Mouse (Mus musculus): ENCODE measurements around the gene Nxpe2. TPM values are rescaled to one million over a fixed set of nuclear protein-coding genes. Genes with fewer than 3 reads are reported as not detected.
A peak's percentile ranks its signal among the peaks of the same experiment; 100 is the strongest.

Nxpe2 gene
- polyA plus RNA-seq, 1 experiment, result 1.3 TPM

DNA sequence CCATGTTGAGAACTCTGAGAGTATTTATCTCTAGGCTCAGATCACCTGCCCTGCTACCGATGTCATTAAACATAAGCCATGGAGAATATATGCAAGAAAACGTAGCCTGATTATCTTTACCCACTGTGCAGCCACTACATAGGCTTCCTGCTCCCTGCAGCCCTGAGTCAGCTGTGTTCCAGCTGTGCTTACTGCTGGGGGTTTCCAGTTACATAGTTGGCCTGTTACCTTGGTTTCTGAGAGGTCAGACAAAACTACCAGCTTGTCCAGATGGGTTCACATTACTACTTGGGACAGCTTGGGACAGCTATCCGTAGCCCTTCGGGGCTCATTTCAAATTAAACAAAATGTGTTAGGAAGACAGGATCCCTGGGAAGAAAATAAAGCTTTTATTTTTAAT lies 868 bp upstream of the Nxpe2 start:
- no peaks in the 10 kb centered on the region for H3K9me3 ChIP-seq
- H3K4me1 ChIP-seq, result peaks cover 83% of the 10 kb centered on the region

DNA sequence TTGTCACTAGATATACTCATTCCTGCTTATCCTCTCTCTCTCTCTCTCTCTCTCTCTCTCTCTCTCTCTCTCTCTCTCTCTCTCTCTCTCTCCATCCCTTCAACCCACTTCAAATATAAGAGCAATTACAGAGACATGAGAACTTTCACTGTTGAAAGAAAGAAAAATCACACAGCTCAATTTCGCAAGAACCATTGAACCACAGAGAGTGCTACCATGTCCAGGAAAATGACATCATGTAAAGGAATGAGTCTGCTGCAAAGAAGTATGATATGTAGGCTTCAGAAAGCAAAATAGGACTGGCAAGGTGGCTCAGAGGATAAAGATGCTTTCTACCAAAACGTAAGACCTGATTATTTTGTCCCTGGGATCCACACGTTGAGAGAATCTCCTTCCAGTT lies 7.4 kb downstream of the Nxpe2 start:
- H3K4me1 ChIP-seq, result peaks cover 23% of the 10 kb centered on the region
- TF ChIP-seq GATA1 (IDR thresholded peaks at IDR 0.05; ENCODE audit: borderline replicate concordance, low read length) (no peak), FLI1 (IDR thresholded peaks at IDR 0.05; ENCODE audit: low read length) (no peak)
- peaks cover 10% of the 10 kb centered on the region for H3K36me3 ChIP-seq (replicated peaks; ENCODE audit: low read length)
- H3K9me3 ChIP-seq, result no peaks in the 10 kb centered on the region
- no peak overlapping the region for H3K4me3 ChIP-seq (replicated peaks)
- H3K27me3 ChIP-seq (replicated peaks), result no peaks in the 10 kb centered on the region

More for the DNA sequence above, 868 bp upstream of the Nxpe2 start:
- 0 out of 3 replicates have a peak, but pooled peaks have one; percentile 14 for TF ChIP-seq GATA1 (IDR thresholded peaks at IDR 0.05; ENCODE audit: borderline replicate concordance, low read length)
- TF ChIP-seq FLI1 (IDR thresholded peaks at IDR 0.05; ENCODE audit: low read length), result no peak
- peak overlapping the region; percentile 56 for H3K4me3 ChIP-seq (replicated peaks)
- peaks cover 17% of the 10 kb centered on the region for H3K36me3 ChIP-seq (replicated peaks; ENCODE audit: low read length)
- no peaks in the 10 kb centered on the region for H3K27me3 ChIP-seq (replicated peaks)

DNA sequence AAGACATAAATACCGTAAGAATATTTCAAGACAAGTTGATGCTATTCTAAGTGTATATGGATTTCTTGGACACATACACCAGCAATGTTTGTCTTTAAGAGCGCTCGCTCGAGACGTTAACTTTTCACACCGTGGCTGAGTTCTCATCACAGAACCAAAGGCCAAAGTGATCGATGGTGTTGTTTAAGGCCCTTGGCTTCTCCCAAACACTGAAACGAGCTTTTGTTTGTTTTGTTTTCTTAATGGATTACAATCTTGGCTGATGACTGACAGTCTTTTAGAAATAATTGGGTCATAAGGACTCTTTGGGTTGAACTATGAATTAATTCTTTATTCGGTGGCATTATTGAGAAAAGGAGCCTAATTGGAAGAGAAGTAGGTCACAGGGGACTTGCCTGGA lies 7.8 kb downstream of the Nxpe2 start:
- Histone ChIP-seq H3K27me3 (replicated peaks) (no peaks in the 10 kb centered on the region), H3K36me3 (replicated peaks; ENCODE audit: low read length) (peaks cover 7% of the 10 kb centered on the region), H3K4me1 (peaks cover 23% of the 10 kb centered on the region), H3K9me3 (no peaks in the 10 kb centered on the region), H3K4me3 (replicated peaks) (no peak overlapping the region)
- TF ChIP-seq FLI1 (IDR thresholded peaks at IDR 0.05; ENCODE audit: low read length) (no peak), GATA1 (IDR thresholded peaks at IDR 0.05; ENCODE audit: borderline replicate concordance, low read length) (no peak)

DNA sequence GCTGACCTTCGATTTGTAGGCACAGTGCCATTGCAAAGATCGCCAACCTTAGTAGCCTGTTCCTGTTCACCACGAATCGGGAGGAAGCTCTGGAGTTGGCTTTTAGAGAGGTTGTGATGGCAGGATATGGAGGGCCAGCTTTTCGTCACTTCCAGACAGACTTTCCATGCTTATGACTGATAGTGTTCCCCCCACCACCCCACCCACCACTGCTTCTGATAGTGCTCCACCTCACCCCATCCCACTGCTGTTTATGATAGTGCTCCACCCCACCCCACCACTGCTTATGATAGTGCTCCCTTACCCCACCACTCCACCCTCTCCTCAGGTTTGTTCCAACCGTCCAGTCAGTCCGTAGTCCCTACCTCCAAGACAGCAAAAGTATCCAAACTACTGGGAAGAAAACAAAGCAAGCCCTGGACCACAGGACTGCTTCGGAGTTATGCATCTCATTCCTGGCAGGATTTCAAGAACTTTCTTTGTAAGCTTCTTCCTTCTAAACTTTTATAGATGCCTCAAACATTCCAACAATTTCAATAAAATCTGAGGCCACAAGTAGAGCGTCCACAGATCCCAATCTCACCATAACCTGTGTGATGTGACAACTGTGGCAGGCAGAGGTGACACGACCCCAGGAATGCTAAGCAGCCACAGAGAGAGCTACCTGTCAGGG lies 12.4 kb downstream of the Nxpe2 start:
- H3K4me1 ChIP-seq, result peaks cover 22% of the 10 kb centered on the region
- H3K9me3 ChIP-seq, result no peaks in the 10 kb centered on the region
- TF ChIP-seq GATA1 (IDR thresholded peaks at IDR 0.05; ENCODE audit: borderline replicate concordance, low read length), result no peak
- TF ChIP-seq FLI1 (IDR thresholded peaks at IDR 0.05; ENCODE audit: low read length), result no peak
- H3K36me3 ChIP-seq (replicated peaks; ENCODE audit: low read length), result peaks cover 20% of the 10 kb centered on the region
- no peak overlapping the region for H3K4me3 ChIP-seq (replicated peaks)
- H3K27me3 ChIP-seq (replicated peaks), result no peaks in the 10 kb centered on the region

DNA sequence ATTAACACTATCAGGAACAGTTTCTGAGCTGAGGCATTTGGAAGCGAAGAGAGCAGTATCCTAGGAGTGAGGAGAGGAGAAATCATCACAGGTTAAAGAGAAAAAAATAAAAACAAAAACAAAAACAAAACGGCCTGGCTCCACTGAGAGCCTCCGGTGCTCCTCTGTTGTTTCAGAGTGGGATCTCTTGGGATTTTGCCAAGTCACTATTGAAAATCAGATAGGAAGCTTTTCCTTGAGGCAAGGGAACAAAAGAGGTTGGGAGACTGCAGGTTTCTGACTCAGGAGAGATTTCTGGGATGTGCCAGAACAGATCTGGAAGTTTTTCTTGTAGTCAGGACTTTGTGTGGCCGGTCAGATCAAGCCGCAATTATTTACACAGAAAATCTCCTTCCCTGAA lies 13.7 kb downstream of the Nxpe2 start:
- TF ChIP-seq GATA1 (IDR thresholded peaks at IDR 0.05; ENCODE audit: borderline replicate concordance, low read length) (no peak), FLI1 (IDR thresholded peaks at IDR 0.05; ENCODE audit: low read length) (no peak)
- H3K4me3 ChIP-seq (replicated peaks), result no peak overlapping the region
- peaks cover 21% of the 10 kb centered on the region for H3K36me3 ChIP-seq (replicated peaks; ENCODE audit: low read length)

GRCm38 (mm10) chr9:48338783-48339455 lies 14.3 kb downstream of the Nxpe2 start:
- Histone ChIP-seq H3K4me3 (replicated peaks) (no peak overlapping the region), H3K27me3 (replicated peaks) (no peaks in the 10 kb centered on the region), H3K9me3 (no peaks in the 10 kb centered on the region), H3K4me1 (peaks cover 31% of the 10 kb centered on the region), H3K36me3 (replicated peaks; ENCODE audit: low read length) (peaks cover 21% of the 10 kb centered on the region)
- no peak for TF ChIP-seq GATA1 (IDR thresholded peaks at IDR 0.05; ENCODE audit: borderline replicate concordance, low read length)
- no peak for TF ChIP-seq FLI1 (IDR thresholded peaks at IDR 0.05; ENCODE audit: low read length)

More for the DNA sequence above, 13.7 kb downstream of the Nxpe2 start:
- Histone ChIP-seq H3K4me1 (peaks cover 26% of the 10 kb centered on the region), H3K9me3 (no peaks in the 10 kb centered on the region), H3K27me3 (replicated peaks) (no peaks in the 10 kb centered on the region)

- H3K4me3 ChIP-seq (replicated peaks), result no peak overlapping the region
- peaks cover 52% of the 10 kb centered on the region for H3K4me1 ChIP-seq
- no peaks in the 10 kb centered on the region for H3K9me3 ChIP-seq
- H3K27me3 ChIP-seq (replicated peaks), result no peaks in the 10 kb centered on the region
- peaks cover 49% of the 10 kb centered on the region for H3K36me3 ChIP-seq (replicated peaks; ENCODE audit: low read length)
- TF ChIP-seq GATA1 (IDR thresholded peaks at IDR 0.05; ENCODE audit: borderline replicate concordance, low read length), result no peak
- TF ChIP-seq FLI1 (IDR thresholded peaks at IDR 0.05; ENCODE audit: low read length), result no peak
These were observed 23.7 kb downstream of the Nxpe2 start for GRCm38 (mm10) chr9:48329597-48329996.

DNA sequence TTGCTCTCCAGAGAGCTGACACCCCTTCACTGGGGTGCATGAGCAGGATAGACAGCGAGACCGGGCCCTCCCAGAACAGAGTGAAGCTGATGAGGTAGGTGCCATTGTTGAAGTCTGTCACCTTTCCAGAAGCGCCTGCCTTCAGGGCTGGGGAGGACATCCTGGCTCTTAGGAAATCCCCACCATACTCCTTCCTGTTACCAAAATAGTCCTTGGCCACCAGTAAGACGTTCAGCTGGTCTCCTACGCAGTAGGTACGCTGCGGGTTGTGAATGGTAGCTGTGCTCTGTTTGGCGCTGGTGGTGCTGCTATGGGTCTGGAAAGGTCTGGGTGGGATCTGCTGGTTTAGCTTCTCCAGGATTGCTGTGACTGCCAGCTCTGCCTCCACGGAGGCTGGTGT lies 26.9 kb downstream of the Nxpe2 start:
- TF ChIP-seq FLI1 (IDR thresholded peaks at IDR 0.05; ENCODE audit: low read length), result no peak
- TF ChIP-seq GATA1 (IDR thresholded peaks at IDR 0.05; ENCODE audit: borderline replicate concordance, low read length), result no peak
- Histone ChIP-seq H3K36me3 (replicated peaks; ENCODE audit: low read length) (peaks cover 52% of the 10 kb centered on the region), H3K4me1 (peaks cover 34% of the 10 kb centered on the region), H3K9me3 (no peaks in the 10 kb centered on the region), H3K27me3 (replicated peaks) (no peaks in the 10 kb centered on the region), H3K4me3 (replicated peaks) (no peak overlapping the region)

DNA sequence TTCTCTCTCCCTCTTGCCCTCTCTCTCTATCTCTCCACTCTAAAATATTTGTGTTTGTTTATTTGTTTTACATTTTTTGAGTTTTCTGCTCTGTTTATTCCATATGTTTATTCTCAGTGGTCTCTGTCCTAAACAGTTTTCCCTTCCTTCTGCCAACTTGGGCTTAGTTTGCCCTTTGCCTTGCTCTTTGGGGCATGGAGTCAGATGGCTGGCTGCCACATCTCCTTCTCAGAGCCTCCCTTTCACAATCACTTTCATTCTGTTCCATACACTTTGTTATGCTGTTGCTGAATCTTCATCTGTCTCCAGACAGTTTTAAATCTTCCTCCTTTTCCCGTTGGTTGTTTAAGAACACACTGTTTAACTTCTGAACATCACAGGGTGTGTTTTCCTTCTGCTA lies 37.4 kb downstream of the Nxpe2 start:
- H3K9me3 ChIP-seq, result no peaks in the 10 kb centered on the region

DNA sequence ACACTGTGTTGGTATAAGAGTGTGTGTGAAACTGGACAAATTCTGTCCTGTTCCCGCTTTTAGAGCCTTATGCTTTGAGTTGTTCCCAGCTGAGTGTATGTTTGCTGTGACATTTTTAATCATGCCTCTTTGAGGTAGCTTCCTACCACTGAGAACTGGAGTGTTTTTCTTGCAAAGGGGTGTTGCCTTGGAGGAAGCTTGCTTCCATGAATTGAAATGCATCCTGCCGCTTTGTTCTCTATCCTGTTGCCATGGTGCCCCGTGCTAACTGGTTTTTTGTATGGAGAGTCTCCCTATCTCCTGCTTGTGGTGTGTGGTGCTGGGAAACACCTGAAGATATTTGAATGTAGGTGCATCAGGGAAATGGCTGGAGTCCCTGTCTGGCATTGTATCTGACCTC lies 39.1 kb downstream of the Nxpe2 start:
- Histone ChIP-seq H3K4me3 (replicated peaks) (no peak overlapping the region), H3K36me3 (replicated peaks; ENCODE audit: low read length) (peaks cover 1% of the 10 kb centered on the region), H3K4me1 (no peaks in the 10 kb centered on the region; the same call in 1 of the 2 replicates), H3K27me3 (replicated peaks) (peaks cover 3% of the 10 kb centered on the region), H3K9me3 (no peaks in the 10 kb centered on the region)
- TF ChIP-seq FLI1 (IDR thresholded peaks at IDR 0.05; ENCODE audit: low read length), result no peak
- TF ChIP-seq GATA1 (IDR thresholded peaks at IDR 0.05; ENCODE audit: borderline replicate concordance, low read length), result no peak

More for the DNA sequence above, 37.4 kb downstream of the Nxpe2 start:
- Histone ChIP-seq H3K36me3 (replicated peaks; ENCODE audit: low read length) (peaks cover 6% of the 10 kb centered on the region), H3K4me3 (replicated peaks) (no peak overlapping the region), H3K4me1 (no peaks in the 10 kb centered on the region; the same call in 1 of the 2 replicates), H3K27me3 (replicated peaks) (no peaks in the 10 kb centered on the region)
- TF ChIP-seq FLI1 (IDR thresholded peaks at IDR 0.05; ENCODE audit: low read length), result no peak
- no peak for TF ChIP-seq GATA1 (IDR thresholded peaks at IDR 0.05; ENCODE audit: borderline replicate concordance, low read length)
